Mouse (Mus musculus) limb, embryonic 10.5 days (tissue): Measurements from ENCODE around the gene Neurog2. TPM values are rescaled to one million over a fixed set of nuclear protein-coding genes. Genes with fewer than 3 reads are reported as not detected.

Source experiments
- DNase-seq: peaks from one replicate; pipeline ENCODE4 v3.0.0-alpha.2; 2017; ENCODE audit warnings: low spot score
- H3K27ac ChIP-seq: fragments of 300-500 bp; sonication (generic); 2 replicates; pipeline ENCODE4 v1.5.1; 2016; ENCODE audit warnings: mild to moderate bottlenecking
- H3K27me3 ChIP-seq: fragments of 300-500 bp; sonication (generic); 2 replicates; pipeline ENCODE4 v1.6.1; 2016; ENCODE audit warnings: low read depth, mild to moderate bottlenecking; ENCODE audit not compliant: poor library complexity, severe bottlenecking
- H3K36me3 ChIP-seq: fragments of 300-500 bp; sonication (generic); 2 replicates; pipeline ENCODE4 v1.6.1; 2016; ENCODE audit warnings: mild to moderate bottlenecking, moderate library complexity
- H3K4me1 ChIP-seq: fragments of 300-500 bp; sonication (generic); 2 replicates; pipeline ENCODE4 v1.6.1; 2016
- H3K4me3 ChIP-seq: fragments of 300-500 bp; sonication (generic); 2 replicates; pipeline ENCODE4 v1.5.1; 2016; ENCODE audit warnings: mild to moderate bottlenecking, moderate library complexity
- H3K9me3 ChIP-seq: fragments of 300-500 bp; sonication (generic); replicated peaks from 2 replicates; pipeline ENCODE4 v1.6.1; 2016; ENCODE audit warnings: mild to moderate bottlenecking
- WGBS: fragments of 180-500 bp; shearing (Covaris S2); methylation state at CpG from one replicate; pipeline ENCODE4 v1.1.7; 2016; 5-methylcytosine and 5-hydroxymethylcytosine counted together
- polyA plus RNA-seq: library from polyadenylated mRNA; unstranded; fragments of >200 nt; fragmentation: Nextera tagmentation; extraction: Ambion mirVana; gene quantifications from 2 replicates; pipeline ENCODE4 v1.2.1, GENCODE M21; 2016

Neurog2 gene
- polyA plus RNA-seq, 1 experiment from 2014 or later = not detected

DNA sequence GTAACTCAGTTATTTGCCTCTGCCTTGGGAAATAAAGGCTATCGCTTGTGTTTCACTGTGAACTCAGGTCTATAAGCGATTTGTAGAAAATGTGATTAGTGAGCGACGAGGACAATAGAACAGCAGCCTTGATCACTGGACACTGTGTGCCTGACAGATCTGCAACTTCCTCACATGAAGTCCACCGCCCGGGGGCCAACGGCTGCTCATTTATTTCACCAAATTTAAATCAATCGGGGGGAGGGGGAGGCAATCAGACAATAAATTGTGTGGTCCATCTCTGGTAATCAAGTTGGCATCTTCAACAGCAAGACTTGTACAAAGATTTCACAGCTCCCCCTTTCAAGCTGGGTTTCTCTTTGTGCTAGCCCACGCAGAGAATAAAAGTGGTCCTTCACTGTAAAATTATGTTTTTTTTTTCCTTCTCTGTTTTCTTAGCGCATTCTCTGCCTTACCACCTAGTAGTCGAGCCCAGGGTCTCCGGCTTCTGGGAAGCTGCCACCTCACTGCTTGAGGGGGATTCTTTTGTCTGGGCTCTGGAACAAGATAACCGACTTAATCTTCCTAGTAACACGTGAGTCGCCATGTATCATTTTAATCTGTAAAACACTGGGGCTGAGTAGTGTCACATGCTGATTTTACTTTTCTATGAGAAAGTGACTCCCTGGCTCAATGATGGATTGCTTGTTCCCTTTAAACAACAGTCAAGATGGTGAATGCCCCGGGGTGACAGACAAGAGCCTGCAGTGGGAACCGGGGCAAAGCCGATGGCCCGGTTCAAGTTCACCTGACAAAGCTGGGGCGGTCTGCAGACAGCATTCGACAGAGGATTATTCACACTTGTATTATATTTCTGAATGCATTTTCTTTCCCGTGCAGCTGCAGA lies 29.0 kb downstream of the Neurog2 start:
- no peak for DNase-seq

DNA sequence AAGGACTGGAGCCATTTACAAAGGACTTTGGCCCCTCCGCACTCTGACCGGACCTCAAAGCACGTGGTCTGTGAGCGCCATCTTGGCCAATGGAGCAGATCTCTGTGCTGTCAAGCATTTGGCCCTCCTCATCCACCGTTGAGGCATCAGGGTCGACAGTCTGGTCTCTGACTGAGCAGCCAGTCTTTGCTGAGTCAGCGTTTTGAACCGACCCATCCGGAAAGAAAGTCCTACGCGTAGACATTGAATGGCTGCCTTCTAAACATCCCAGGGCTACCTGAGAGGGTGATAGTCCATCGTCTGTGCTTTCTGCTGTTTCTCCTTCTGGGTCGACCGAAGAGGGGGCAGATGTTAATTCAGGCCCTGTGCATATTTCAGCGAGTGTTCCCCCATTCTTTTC lies 46.8 kb downstream of the Neurog2 start:
- DNase-seq = no peak
- no peaks in the 10 kb centered on the region for H3K36me3 ChIP-seq
- H3K4me1 ChIP-seq = no peaks in the 10 kb centered on the region
- WGBS = 90% methylated on average over 15 of the region's 15 CpGs
- H3K27ac ChIP-seq = no peak overlapping the region
- H3K27me3 ChIP-seq = no peaks in the 10 kb centered on the region
- no peak overlapping the region for H3K4me3 ChIP-seq
- no peaks in the 10 kb centered on the region for H3K9me3 ChIP-seq

More for the DNA sequence above, 29.0 kb downstream of the Neurog2 start:
- 83% methylated on average over 22 of the region's 22 CpGs for WGBS
- Histone ChIP-seq H3K9me3 (no peaks in the 10 kb centered on the region), H3K36me3 (no peaks in the 10 kb centered on the region), H3K4me1 (no peaks in the 10 kb centered on the region), H3K4me3 (no peak overlapping the region), H3K27ac (no peak overlapping the region), H3K27me3 (0 out of 2 replicates have a peak, but pooled peaks cover 3% of the 10 kb centered on the region)

Other genes starting within 250 kb of the Neurog2 start
- gene Ank2, start 133.8 kb upstream of the Neurog2 start, polyA plus RNA-seq = 12.1 and 15.3 TPM in 2 replicates
- gene Larp7, start 79.8 kb upstream of the Neurog2 start, polyA plus RNA-seq = 62.7 and 69.4 TPM in 2 replicates
- 18.9 and 21.0 TPM in 2 replicates for gene Zgrf1, start 79.6 kb upstream of the Neurog2 start, polyA plus RNA-seq
- 0.30 TPM in 2 replicates for gene Alpk1, start 147.4 kb downstream of the Neurog2 start, polyA plus RNA-seq
- 1.2 and 1.7 TPM in 2 replicates for gene Tifa, start 156.7 kb downstream of the Neurog2 start, polyA plus RNA-seq
- 59.9 and 67.6 TPM in 2 replicates for gene Ap1ar, start 204.4 kb downstream of the Neurog2 start, polyA plus RNA-seq